Mouse (Mus musculus) kidney, postnatal 0 days (tissue): Measurements from ENCODE around the gene Afg1l. TPM values are rescaled to one million over a fixed set of nuclear protein-coding genes. Genes with fewer than 3 reads are reported as not detected.

Experiments
- ATAC-seq: fragments of 200-750 bp; cut with Nextera tagmentation; replicated peaks from 2 replicates; pipeline ENCODE4 v1.8.0; 2017; ENCODE audit warnings: low read depth, moderate number of reproducible peaks, moderate TSS enrichment, moderate library complexity; ENCODE audit not compliant: low FRiP score
- DNase-seq: peaks from one replicate; pipeline ENCODE4 v3.0.0-alpha.2; 2016; ENCODE audit warnings: low spot score
- H3K27ac ChIP-seq: fragments of 300-500 bp; sonication (generic); 2 replicates; pipeline ENCODE4 v1.5.1; 2014; ENCODE audit warnings: mild to moderate bottlenecking
- H3K27me3 ChIP-seq: fragments of 300-500 bp; sonication (generic); 2 replicates; pipeline ENCODE4 v1.6.1; 2014; ENCODE audit warnings: low read length, mixed read lengths; ENCODE audit not compliant: insufficient read depth
- H3K36me3 ChIP-seq: fragments of 300-500 bp; sonication (generic); 2 replicates; pipeline ENCODE4 v1.6.1; 2014; ENCODE audit warnings: low read length, mixed read lengths; ENCODE audit not compliant: insufficient read depth
- H3K4me1 ChIP-seq: fragments of 300-500 bp; sonication (generic); replicated peaks from 2 replicates; pipeline ENCODE4 v1.6.1; 2014; ENCODE audit warnings: antibody characterized with exemption, low read length, mixed read lengths; ENCODE audit not compliant: insufficient read depth
- H3K4me2 ChIP-seq: fragments of 300-500 bp; sonication (generic); 2 replicates; pipeline ENCODE4 v1.6.1; 2014; ENCODE audit warnings: mild to moderate bottlenecking, low read length, moderate library complexity, mixed read lengths
- H3K4me3 ChIP-seq: fragments of 300-500 bp; sonication (generic); replicated peaks from 2 replicates; pipeline ENCODE4 v1.5.1; 2014; ENCODE audit warnings: low read depth, low read length
- H3K9ac ChIP-seq: fragments of 300-500 bp; sonication (generic); 2 replicates; pipeline ENCODE4 v1.6.1; 2014; ENCODE audit warnings: low read depth, low read length
- H3K9me3 ChIP-seq: fragments of 300-500 bp; sonication (generic); replicated peaks from 2 replicates; pipeline ENCODE4 v1.6.1; 2016; ENCODE audit warnings: low read length, inconsistent platforms, mixed read lengths
- CTCF ChIP-seq: IDR thresholded peaks from 2 replicates; pipeline ENCODE4 v1.5.1; 2016; ENCODE audit warnings: antibody characterized with exemption, low read depth, mild to moderate bottlenecking, moderate library complexity
- WGBS: fragments of 180-500 bp; shearing (Covaris S2); extraction: QIAGEN DNeasy Blood & Tissue Kit; methylation state at CpG from one replicate; pipeline ENCODE4 v1.1.7; 2014; 5-methylcytosine and 5-hydroxymethylcytosine counted together
- polyA plus RNA-seq: library from polyadenylated mRNA; unstranded; fragments of >200 nt; fragmentation: Nextera tagmentation; extraction: Ambion mirVana; gene quantifications from 2 replicates; pipeline ENCODE4 v1.2.1, GENCODE M21; 2015

Gene Afg1l
- 8.3 and 9.6 TPM in 2 replicates for polyA plus RNA-seq

GRCm38 (mm10) chr10:42478341-42478720 lies at the start of gene Afg1l:
TSS of gene Afg1l (minus strand) at chr10:42478565.
- H3K36me3 ChIP-seq: no peaks in the 10 kb centered on the region
- peak; percentile 95 for ATAC-seq
- H3K4me2 ChIP-seq: peak within 1 kb of the TSS; percentile 63
- H3K9me3 ChIP-seq: no peaks in the 10 kb centered on the region
- peak within 1 kb of the TSS; percentile 91 for H3K27ac ChIP-seq
- H3K27me3 ChIP-seq: no peaks in the 10 kb centered on the region
- WGBS: under 1% methylated on average over 29 of the region's 29 CpGs
- 0 out of 2 replicates have a peak, but pooled peaks cover 8% of the 10 kb centered on the region for H3K4me1 ChIP-seq
- peak; percentile 44 for TF ChIP-seq CTCF
- H3K9ac ChIP-seq: peak within 1 kb of the TSS; percentile 72
- H3K4me3 ChIP-seq: peak within 1 kb of the TSS; percentile 65
- peak; percentile 97 for DNase-seq

DNA sequence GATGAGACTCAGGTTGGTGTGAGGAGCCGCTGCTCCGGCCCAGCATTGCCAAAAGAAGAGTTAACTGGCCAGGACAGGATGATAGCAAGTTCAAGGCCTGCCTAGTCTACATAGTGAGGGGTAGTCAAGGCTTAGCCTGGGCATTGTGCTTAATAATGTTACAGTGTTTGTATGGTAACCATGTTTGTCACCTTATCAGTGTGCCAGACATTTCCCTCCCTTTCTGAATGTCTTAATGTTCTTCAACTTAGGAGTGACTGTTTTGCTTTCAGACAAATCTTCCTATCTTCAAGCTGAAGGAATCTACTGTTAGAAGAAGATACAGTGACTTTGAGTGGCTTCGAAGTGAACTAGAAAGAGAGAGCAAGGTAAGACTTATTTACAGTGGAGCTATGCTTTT lies 47.3 kb upstream of the Afg1l start:
- Histone ChIP-seq H3K36me3 (peaks cover 15% of the 10 kb centered on the region; the same call in 1 of the 2 replicates), H3K27me3 (no peaks in the 10 kb centered on the region), H3K4me1 (0 out of 2 replicates have a peak, but pooled peaks cover 3% of the 10 kb centered on the region), H3K4me2 (no peak overlapping the region), H3K4me3 (no peak overlapping the region), H3K27ac (no peak overlapping the region), H3K9me3 (no peaks in the 10 kb centered on the region), H3K9ac (no peak overlapping the region)
- ATAC-seq (no peak), DNase-seq (no peak)
- WGBS: 97% methylated on average over 3 of the region's 3 CpGs
- TF ChIP-seq CTCF: no peak

DNA sequence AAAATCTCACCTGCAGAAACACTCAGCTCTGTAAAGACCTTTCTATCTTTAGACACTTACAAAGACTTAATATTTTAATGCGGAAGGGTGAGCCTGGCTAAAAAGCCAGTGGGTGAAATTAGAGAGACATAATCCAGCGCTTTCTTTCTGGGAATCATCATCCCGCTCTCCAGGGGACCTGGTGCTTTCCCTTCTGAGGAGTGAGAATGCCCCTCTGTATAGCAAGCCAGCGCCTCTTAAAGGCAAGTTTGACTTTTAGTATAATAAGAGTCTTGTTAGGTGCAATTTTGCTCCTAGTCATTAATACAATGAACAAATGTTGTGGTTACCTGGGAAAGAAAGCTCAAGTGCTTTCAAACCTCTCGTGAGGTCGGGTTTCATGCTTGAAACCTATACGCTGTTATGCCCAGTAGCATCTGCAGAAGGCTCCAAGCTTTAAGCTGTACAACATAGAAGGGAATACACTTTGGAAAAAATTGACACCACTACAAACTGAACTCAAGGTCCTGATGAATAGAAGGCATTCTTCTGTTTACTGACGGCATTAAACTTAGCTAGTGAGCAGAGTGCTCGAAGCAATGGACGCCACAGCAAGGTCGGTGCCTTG lies 45.3 kb upstream of the Afg1l start:
- no peak for DNase-seq

GRCm38 (mm10) chr10:42522912-42523311 lies 44.5 kb upstream of the Afg1l start:
- H3K27me3 ChIP-seq: no peaks in the 10 kb centered on the region
- peak; percentile 14; the same call in 1 of the 2 replicates for TF ChIP-seq CTCF
- 40% methylated on average over 2 of the region's 2 CpGs for WGBS
- ATAC-seq: no peak
- 0 out of 2 replicates have a peak, but pooled peaks cover 5% of the 10 kb centered on the region for H3K36me3 ChIP-seq
- no peak for DNase-seq
- H3K9ac ChIP-seq: no peak overlapping the region
- 0 out of 2 replicates have a peak, but pooled peaks cover 3% of the 10 kb centered on the region for H3K4me1 ChIP-seq
- H3K4me3 ChIP-seq: no peak overlapping the region
- H3K9me3 ChIP-seq: no peaks in the 10 kb centered on the region
- H3K4me2 ChIP-seq: no peak overlapping the region
- H3K27ac ChIP-seq: no peak overlapping the region

More for the DNA sequence above, 45.3 kb upstream of the Afg1l start:
- no peak for ATAC-seq
- WGBS: 78% methylated on average over 11 of the region's 11 CpGs
- H3K4me2 ChIP-seq: no peak overlapping the region
- H3K36me3 ChIP-seq: 0 out of 2 replicates have a peak, but pooled peaks cover 8% of the 10 kb centered on the region
- no peak for TF ChIP-seq CTCF
- H3K27ac ChIP-seq: no peak overlapping the region
- no peak overlapping the region for H3K4me3 ChIP-seq
- H3K9ac ChIP-seq: no peak overlapping the region
- H3K9me3 ChIP-seq: no peaks in the 10 kb centered on the region
- no peaks in the 10 kb centered on the region for H3K27me3 ChIP-seq
- H3K4me1 ChIP-seq: 0 out of 2 replicates have a peak, but pooled peaks cover 3% of the 10 kb centered on the region

DNA sequence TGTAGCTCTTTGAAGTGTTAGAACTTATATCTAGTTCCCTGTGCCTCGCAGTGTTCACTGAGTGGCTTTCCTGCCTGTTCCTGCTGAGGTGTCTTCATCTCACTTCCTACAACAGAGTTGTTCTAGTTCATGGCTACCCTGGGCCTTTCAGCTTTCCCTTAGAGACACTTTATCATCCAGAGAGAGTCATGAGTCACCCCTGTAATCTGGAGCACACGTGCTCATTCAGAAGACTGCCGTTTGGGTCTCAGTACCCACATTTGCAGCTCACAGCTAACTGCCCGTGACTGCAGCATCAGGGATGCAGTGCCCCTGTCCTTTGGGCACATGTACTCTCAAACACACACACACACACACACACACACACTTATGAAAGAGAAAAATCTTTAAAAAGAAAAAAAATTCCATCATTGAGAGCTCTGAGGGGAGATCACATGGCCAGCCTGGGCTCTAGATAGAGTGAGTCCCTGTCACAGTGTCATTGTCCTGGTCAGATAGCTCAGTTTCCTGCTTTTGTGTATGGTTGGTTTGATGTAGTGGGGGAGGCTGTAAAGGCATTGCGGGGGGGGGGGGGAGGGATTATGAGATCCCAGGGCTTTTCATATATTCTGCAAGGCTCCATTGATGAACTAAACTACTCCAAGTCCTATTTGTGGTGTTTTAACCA lies 43.1 kb upstream of the Afg1l start:
- no peaks in the 10 kb centered on the region for H3K27me3 ChIP-seq
- no peak overlapping the region for H3K27ac ChIP-seq
- TF ChIP-seq CTCF: no peak
- H3K4me3 ChIP-seq: no peak overlapping the region
- H3K9ac ChIP-seq: no peak overlapping the region
- peak; percentile 24 for DNase-seq
- WGBS: 55% methylated on average over 5 of the region's 5 CpGs
- H3K36me3 ChIP-seq: no peaks in the 10 kb centered on the region
- H3K4me2 ChIP-seq: no peak overlapping the region
- 0 out of 2 replicates have a peak, but pooled peaks cover 3% of the 10 kb centered on the region for H3K4me1 ChIP-seq
- ATAC-seq: no peak
- H3K9me3 ChIP-seq: no peaks in the 10 kb centered on the region

GRCm38 (mm10) chr10:42518363-42518762 lies 40.0 kb upstream of the Afg1l start:
- DNase-seq (no peak), ATAC-seq (no peak)
- no peaks in the 10 kb centered on the region for H3K27me3 ChIP-seq
- H3K4me2 ChIP-seq: no peak overlapping the region
- no peak for TF ChIP-seq CTCF
- H3K4me1 ChIP-seq: no peaks in the 10 kb centered on the region
- H3K9ac ChIP-seq: no peak overlapping the region
- H3K36me3 ChIP-seq: no peaks in the 10 kb centered on the region
- no peaks in the 10 kb centered on the region for H3K9me3 ChIP-seq
- no peak overlapping the region for H3K4me3 ChIP-seq
- WGBS: 89% methylated on average over 8 of the region's 8 CpGs
- no peak overlapping the region for H3K27ac ChIP-seq
